Mouse (Mus musculus) bone marrow macrophage, adult 2 months (primary cell): ENCODE measurements around the gene Med11. TPM values are rescaled to one million over a fixed set of nuclear protein-coding genes. Genes with fewer than 3 reads are reported as not detected.
A peak's percentile ranks its signal among the peaks of the same experiment; 100 is the strongest.

Experiments used
- H3K27ac ChIP-seq: 2 replicates; pipeline ENCODE4 v1.5.1; 2012; ENCODE audit warnings: low read depth, low read length; ENCODE audit not compliant: insufficient read depth
- H3K4me1 ChIP-seq: 2 replicates; pipeline ENCODE4 v1.6.1; 2012; ENCODE audit warnings: low read length; ENCODE audit not compliant: control insufficient read depth, insufficient read depth
- H3K4me3 ChIP-seq: 2 replicates; pipeline ENCODE4 v1.5.1; 2012; ENCODE audit warnings: mild to moderate bottlenecking, low read length, moderate library complexity; ENCODE audit not compliant: insufficient read depth
- CTCF ChIP-seq: IDR thresholded peaks from 2 replicates; pipeline ENCODE4 v1.5.1; 2012; ENCODE audit warnings: low read depth, mild to moderate bottlenecking, low read length, moderate library complexity
- POLR2A ChIP-seq: IDR thresholded peaks from 2 replicates; pipeline ENCODE4 v1.6.1; 2012; ENCODE audit warnings: mild to moderate bottlenecking, low read depth, low read length, borderline replicate concordance
- polyA plus RNA-seq: library from polyadenylated mRNA; stranded (reverse); fragments of >200 nt; gene quantifications from 2 replicates; pipeline ENCODE4 v1.2.4, GENCODE M21; 2012; ENCODE audit not compliant: missing spikeins, insufficient read depth, insufficient read length

Med11 gene
- polyA plus RNA-seq, 1 experiment, result 40.5 TPM

- TF ChIP-seq CTCF (no peak), POLR2A (no peak)
- H3K4me1 ChIP-seq, result peaks cover 59% of the 10 kb centered on the region
- no peak overlapping the region for H3K4me3 ChIP-seq
- H3K27ac ChIP-seq, result peak overlapping the region; percentile 44
Observed at GRCm38 (mm10) chr11:70444667-70445066, 7.1 kb upstream of the Med11 start.

- Histone ChIP-seq H3K27ac (peak overlapping the region; percentile 90), H3K4me3 (no peak overlapping the region), H3K4me1 (peaks cover 55% of the 10 kb centered on the region)
- peak; percentile 67 for TF ChIP-seq CTCF
- TF ChIP-seq POLR2A, result no peak
Observed at GRCm38 (mm10) chr11:70446756-70447155, 5.0 kb upstream of the Med11 start.

GRCm38 (mm10) chr11:70447373-70447772 lies 4.3 kb upstream of the Med11 start:
- H3K4me3 ChIP-seq, result no peak overlapping the region
- H3K4me1 ChIP-seq, result peaks cover 49% of the 10 kb centered on the region
- no peak for TF ChIP-seq CTCF
- no peak for TF ChIP-seq POLR2A
- peak overlapping the region; percentile 90 for H3K27ac ChIP-seq

GRCm38 (mm10) chr11:70450926-70451325 lies 793 bp upstream of the Med11 start:
- H3K4me1 ChIP-seq, result peaks cover 56% of the 10 kb centered on the region
- no peak overlapping the region for H3K27ac ChIP-seq
- TF ChIP-seq CTCF, result no peak
- no peak for TF ChIP-seq POLR2A
- H3K4me3 ChIP-seq, result no peak overlapping the region

DNA sequence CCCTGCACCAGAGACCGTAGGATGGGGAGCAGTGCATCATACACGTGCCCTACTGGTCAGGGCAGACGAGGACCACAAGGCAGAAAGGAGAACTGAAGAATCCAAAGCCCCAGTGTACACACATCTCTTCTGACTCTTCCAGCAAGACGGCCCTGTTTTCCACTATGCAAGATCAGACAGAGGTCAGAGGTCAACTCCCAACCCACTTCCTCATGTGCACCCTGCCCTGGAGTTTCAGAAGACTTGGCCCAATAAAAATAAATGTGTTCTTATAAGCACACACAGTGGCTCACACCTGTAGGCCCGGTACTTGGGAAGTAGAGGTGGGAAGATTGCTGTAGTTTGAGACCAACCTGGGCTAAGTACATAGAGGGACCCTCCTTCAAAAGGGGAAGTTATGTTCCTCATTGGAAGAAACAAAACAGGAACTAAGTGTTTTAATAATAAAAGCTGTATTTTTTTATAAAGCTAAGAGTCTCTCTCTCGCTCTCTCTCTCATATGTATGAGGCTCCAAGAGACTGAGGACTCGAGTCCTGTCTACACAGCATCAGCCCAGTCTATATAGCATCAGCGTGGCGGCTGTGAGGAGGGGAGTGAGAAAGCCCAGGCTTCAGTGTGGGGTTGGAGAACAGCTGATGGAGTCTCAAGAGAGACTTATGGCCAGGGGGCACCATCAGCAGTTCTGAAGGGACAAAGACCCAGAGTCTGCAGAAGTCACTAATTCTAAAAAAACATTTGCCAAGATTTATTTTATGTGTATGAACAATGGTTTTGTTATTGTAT lies 1.7 kb downstream of the Med11 start:
- H3K27ac ChIP-seq, result peak overlapping the region; percentile 96
- peaks cover 48% of the 10 kb centered on the region for H3K4me1 ChIP-seq
- peak overlapping the region; percentile 14; the same call in 1 of the 2 replicates for H3K4me3 ChIP-seq
- TF ChIP-seq POLR2A, result no peak

GRCm38 (mm10) chr11:70458688-70459600 lies 7.2 kb downstream of the Med11 start, which contains the start of gene Zmynd15:
Gene Zmynd15 (plus strand): TSS chr11:70459433.
- peaks cover 29% of the 10 kb centered on the region for H3K4me1 ChIP-seq
- peak within 1 kb of the TSS; percentile 58 for H3K27ac ChIP-seq
- peak within 1 kb of the TSS; percentile 66 for H3K4me3 ChIP-seq
- TF ChIP-seq CTCF (no peak), POLR2A (no peak)

DNA sequence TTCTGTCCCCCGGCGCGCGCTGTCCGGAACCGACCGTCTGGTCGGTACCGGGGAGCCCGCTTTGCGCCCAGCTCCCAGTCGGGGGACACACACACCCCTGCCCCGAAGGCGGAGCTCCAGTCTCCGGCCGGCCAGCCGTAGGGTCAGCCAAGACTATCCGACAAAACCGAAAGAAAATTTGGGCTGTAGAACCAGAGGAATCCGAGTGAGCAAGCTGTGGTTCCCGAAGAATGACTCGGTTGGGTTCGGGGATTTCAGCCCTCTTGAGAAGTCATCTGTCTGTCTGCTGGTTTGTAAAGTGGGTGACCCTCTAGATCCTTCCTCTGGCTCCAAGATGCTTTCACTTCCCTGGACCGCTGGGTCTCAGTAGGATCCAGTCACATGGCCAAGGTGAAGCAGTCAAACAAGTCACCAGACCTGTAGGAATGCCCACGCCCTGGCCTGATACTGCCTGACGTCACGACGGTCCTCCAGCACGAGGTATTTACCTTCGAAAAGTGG lies 7.9 kb downstream of the Med11 start, which contains the start of gene Cxcl16:
Cxcl16 (minus strand) TSS at position 384 of the 501 bp plus-strand sequence.
- peak within 1 kb of the TSS; percentile 66 for H3K4me3 ChIP-seq
- H3K4me1 ChIP-seq, result peaks cover 26% of the 10 kb centered on the region
- TF ChIP-seq CTCF, result no peak
- no peak for TF ChIP-seq POLR2A
- H3K27ac ChIP-seq, result peak within 1 kb of the TSS; percentile 58

GRCm38 (mm10) chr11:70463970-70464369 lies 12.3 kb downstream of the Med11 start:
- TF ChIP-seq POLR2A (no peak), CTCF (no peak)
- Histone ChIP-seq H3K4me1 (peaks cover 41% of the 10 kb centered on the region), H3K4me3 (no peak overlapping the region), H3K27ac (no peak overlapping the region)

DNA sequence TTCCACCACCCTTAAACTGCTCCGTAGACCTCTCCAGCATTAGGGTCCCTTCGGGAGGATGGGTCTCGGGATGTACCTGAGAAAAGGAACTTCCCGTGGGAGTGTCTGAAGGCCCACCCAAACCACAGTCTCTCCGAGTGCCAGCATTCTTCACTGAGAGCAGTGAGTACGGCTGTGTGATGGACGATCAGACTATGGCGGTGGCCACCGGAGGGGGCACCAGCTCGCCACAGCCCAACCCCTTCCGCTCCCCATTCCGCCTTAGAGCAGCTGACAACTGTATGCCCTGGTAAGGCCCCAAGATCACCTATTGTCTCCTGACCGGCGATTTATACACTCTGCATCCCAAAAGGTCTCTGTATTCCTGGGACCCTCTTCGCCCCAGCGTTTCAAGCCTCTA lies 13.5 kb downstream of the Med11 start:
- TF ChIP-seq CTCF, result no peak
- no peak for TF ChIP-seq POLR2A
- Histone ChIP-seq H3K27ac (no peak overlapping the region), H3K4me1 (peaks cover 50% of the 10 kb centered on the region), H3K4me3 (no peak overlapping the region)
